Mouse (Mus musculus) c-Kit-positive CD71-positive TER-119-negative erythroid progenitor cells, embryonic 14.5 days (primary cell): ENCODE measurements around the gene Rmi1.
"Not testable (repeated sequence)": the region's sequence is repeated elsewhere in the genome, so short reads cannot be mapped to it uniquely, and the experiment has no call there.

Source experiments
- DNase-seq: peaks from one replicate; pipeline ENCODE4 v3.0.0-alpha.2; 2013; ENCODE audit warnings: low read depth

The Rmi1 gene

GRCm38 (mm10) chr13:58402003-58402743, at the start of gene Rmi1:
Rmi1 (plus strand) TSS chr13:58402248.
- peak; percentile 95 for DNase-seq

- no peak for DNase-seq
These were observed 49.1 kb upstream of the Rmi1 start for GRCm38 (mm10) chr13:58352996-58353395.

- DNase-seq, result peak; percentile 89
These were observed 43.3 kb upstream of the Rmi1 start, which contains the start of gene Kif27 for GRCm38 (mm10) chr13:58358629-58359303. Kif27 (minus strand) TSS chr13:58359122.

- no peak for DNase-seq
These were observed 42.8 kb upstream of the Rmi1 start for GRCm38 (mm10) chr13:58359304-58359653.

- DNase-seq, result no peak
These were observed 37.5 kb upstream of the Rmi1 start for GRCm38 (mm10) chr13:58364353-58365175.

GRCm38 (mm10) chr13:58365179-58365578, 36.9 kb upstream of the Rmi1 start:
- DNase-seq, result not testable (repeated sequence)

- no peak for DNase-seq
These were observed 35.7 kb upstream of the Rmi1 start for GRCm38 (mm10) chr13:58366373-58366772.

GRCm38 (mm10) chr13:58367641-58368040, 34.4 kb upstream of the Rmi1 start:
- no peak for DNase-seq

- DNase-seq, result no peak
These were observed 33.2 kb upstream of the Rmi1 start for GRCm38 (mm10) chr13:58368835-58369234.

- DNase-seq, result no peak
These were observed 29.5 kb upstream of the Rmi1 start for GRCm38 (mm10) chr13:58372278-58373152.

- no peak for DNase-seq
These were observed 28.9 kb upstream of the Rmi1 start for GRCm38 (mm10) chr13:58373153-58373470.

- DNase-seq, result no peak
These were observed 17.7 kb upstream of the Rmi1 start for GRCm38 (mm10) chr13:58384371-58384770.

- DNase-seq, result no peak
These were observed 17.1 kb upstream of the Rmi1 start, which contains the start of gene 2210016F16Rik for GRCm38 (mm10) chr13:58384779-58385546. 2210016F16Rik (minus strand) TSS chr13:58385225.

- no peak for DNase-seq
These were observed 16.5 kb upstream of the Rmi1 start for GRCm38 (mm10) chr13:58385547-58385920.

GRCm38 (mm10) chr13:58387948-58388347, 14.1 kb upstream of the Rmi1 start:
- DNase-seq, result peak; percentile 75

- DNase-seq, result no peak
These were observed 13.7 kb upstream of the Rmi1 start for GRCm38 (mm10) chr13:58388379-58388778.

- DNase-seq, result no peak
These were observed 12.6 kb upstream of the Rmi1 start for GRCm38 (mm10) chr13:58389324-58389951.

GRCm38 (mm10) chr13:58394392-58394791, 7.7 kb upstream of the Rmi1 start:
- not testable (repeated sequence) for DNase-seq

- no peak for DNase-seq
These were observed 4.4 kb upstream of the Rmi1 start for GRCm38 (mm10) chr13:58397651-58398050.

- DNase-seq, result no peak
These were observed 1.5 kb upstream of the Rmi1 start for GRCm38 (mm10) chr13:58400576-58400975.
